24 mouse cellular contexts compared by ENCODE assay signal in the genomic region with DNA sequence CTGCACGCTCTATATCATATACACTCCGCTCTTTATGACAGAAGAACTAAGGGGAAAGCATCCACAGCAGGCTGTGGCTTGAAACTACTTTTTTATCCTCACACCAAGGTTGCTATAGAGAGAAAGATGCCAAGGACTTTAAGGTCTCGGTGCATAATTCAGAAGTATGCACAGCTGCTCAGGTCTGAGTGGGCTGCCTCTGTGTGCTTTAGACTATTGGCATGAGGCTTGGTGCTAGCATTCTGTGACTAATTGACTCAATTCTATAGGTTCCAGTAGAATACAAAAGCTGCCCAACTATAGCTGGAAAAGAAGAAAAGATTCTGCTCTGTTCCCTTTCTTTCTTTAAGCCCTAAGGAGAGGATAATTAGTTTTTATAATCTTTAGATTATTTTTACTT.
DNase-seq lines count a peak whose midpoint lies in the region; ATAC-seq lines count a peak whose summit lies in the region.
"Had no signal": no experiment of that assay in that cellular context is flagged by ENCODE, and none has a peak within 500 bp of the region (broad histone marks: within the 10 kb centered on the region; RNA-seq: fewer than 3 reads in every experiment).

No protein-coding gene starts in this region.

- H3K4me2 ChIP-seq in midbrain, embryonic 12.5 days (replicated peaks): no peak overlapping the region
- H3K4me2 ChIP-seq in midbrain, embryonic 16.5 days (ENCODE audit: low read length): no peak overlapping the region
- no peak overlapping the region for H3K4me2 ChIP-seq in limb, embryonic 13.5 days (replicated peaks)
- H3K4me2 ChIP-seq: hindbrain, embryonic 12.5 days; liver, embryonic 12.5 days had no signal

- peak; percentile 12 for DNase-seq in embryo, embryonic 10.5 days (ENCODE audit: low spot score)
- no peak for DNase-seq in embryo, embryonic 10 days (ENCODE audit: low spot score)
- DNase-seq in frontal cortex, postnatal 36 days (ENCODE audit: low spot score in 2 of 2): peak; percentile 17 to 43
- DNase-seq in frontal cortex, postnatal 25 days (ENCODE audit: low spot score in 2 of 2): no peak
- DNase-seq in cerebellum, adult 9-11 months: no peak
- DNase-seq: adrenal gland, adult 8-10 months; cerebellum, adult 2 months; cerebellum, postnatal 36 days; gastrocnemius, postnatal 14 days; kidney, postnatal 25 days; lung, adult 18-20 months; lung, postnatal 10 days; spleen, adult 18-20 months had no signal

- peak; percentile 82 for ATAC-seq in midbrain, embryonic 12.5 days (ENCODE audit: low FRiP score, low read depth)
- ATAC-seq in midbrain, embryonic 16.5 days: no peak
- peak; percentile 48; the same call in 1 of the 2 replicates for ATAC-seq in limb, embryonic 13.5 days (ENCODE audit: low FRiP score, low read depth)
- ATAC-seq: activated CD4-positive, CD25-positive, alpha-beta regulatory T cell, adult 4 months; forebrain, embryonic 16.5 days; intestine, postnatal 0 days; liver, embryonic 12.5 days had no signal

- no peaks in the 10 kb centered on the region for H3K27me3 ChIP-seq in midbrain, embryonic 12.5 days
- no peaks in the 10 kb centered on the region for H3K27me3 ChIP-seq in midbrain, embryonic 16.5 days (ENCODE audit: control insufficient read depth, insufficient read depth, low read depth, low read length)
- no peaks in the 10 kb centered on the region for H3K27me3 ChIP-seq in limb, embryonic 13.5 days
- H3K27me3 ChIP-seq: hindbrain, embryonic 12.5 days; liver, embryonic 12.5 days had no signal

- no peaks in the 10 kb centered on the region for H3K36me3 ChIP-seq in midbrain, embryonic 12.5 days
- no peaks in the 10 kb centered on the region for H3K36me3 ChIP-seq in midbrain, embryonic 16.5 days (ENCODE audit: control insufficient read depth, insufficient read depth, low read length)
- no peaks in the 10 kb centered on the region for H3K36me3 ChIP-seq in limb, embryonic 13.5 days
- H3K36me3 ChIP-seq: hindbrain, embryonic 12.5 days; liver, embryonic 12.5 days; midbrain, embryonic 10.5 days had no signal

- H3K9ac ChIP-seq in midbrain, embryonic 12.5 days (replicated peaks): no peak overlapping the region
- no peak overlapping the region for H3K9ac ChIP-seq in midbrain, embryonic 16.5 days (ENCODE audit: low read depth, low read length)
- H3K9ac ChIP-seq in limb, embryonic 13.5 days: no peak overlapping the region
- H3K9ac ChIP-seq: hindbrain, embryonic 12.5 days; liver, embryonic 12.5 days had no signal

- peaks cover 5% of the 10 kb centered on the region; the same call in 1 of the 2 replicates for H3K4me1 ChIP-seq in midbrain, embryonic 12.5 days
- no peaks in the 10 kb centered on the region for H3K4me1 ChIP-seq in midbrain, embryonic 16.5 days (ENCODE audit: control insufficient read depth, insufficient read depth, low read length)
- H3K4me1 ChIP-seq in limb, embryonic 13.5 days: no peaks in the 10 kb centered on the region
- H3K4me1 ChIP-seq: hindbrain, embryonic 12.5 days; liver, embryonic 12.5 days had no signal

- no peak overlapping the region for H3K4me3 ChIP-seq in midbrain, embryonic 12.5 days
- H3K4me3 ChIP-seq in midbrain, embryonic 16.5 days (ENCODE audit: low read depth, low read length): no peak overlapping the region
- H3K4me3 ChIP-seq in limb, embryonic 13.5 days: no peak overlapping the region
- H3K4me3 ChIP-seq: erythroblast, embryonic 14.5 days; hindbrain, embryonic 12.5 days; layer of hippocampus, adult 2 months; liver, embryonic 12.5 days; midbrain, embryonic 10.5 days had no signal

- 59% methylated on average over 3 of the region's 3 CpGs for WGBS in midbrain, embryonic 12.5 days
- 34% methylated on average over 3 of the region's 3 CpGs for WGBS in midbrain, embryonic 16.5 days
- 44% methylated on average over 3 of the region's 3 CpGs for WGBS in limb, embryonic 13.5 days

- no peak overlapping the region for H3K27ac ChIP-seq in midbrain, embryonic 12.5 days (replicated peaks)
- no peak overlapping the region for H3K27ac ChIP-seq in midbrain, embryonic 16.5 days (ENCODE audit: low read length)
- H3K27ac ChIP-seq in limb, embryonic 13.5 days: no peak overlapping the region
- H3K27ac ChIP-seq: hindbrain, embryonic 12.5 days; layer of hippocampus, adult 2 months; liver, embryonic 12.5 days; midbrain, embryonic 10.5 days had no signal

- H3K9me3 ChIP-seq in midbrain, embryonic 12.5 days: 0 out of 2 replicates have a peak, but pooled peaks cover 9% of the 10 kb centered on the region
- H3K9me3 ChIP-seq in midbrain, embryonic 16.5 days (replicated peaks; ENCODE audit: control insufficient read depth, low read length, poor library complexity, severe bottlenecking): peaks cover 2% of the 10 kb centered on the region; the same call in 1 of the 2 replicates
- peaks cover 13% of the 10 kb centered on the region for H3K9me3 ChIP-seq in limb, embryonic 13.5 days

Comparison
In these comparisons a context has a peak if more than half of its experiments do, and no peak if none do; other contexts are left out.
1. DNase-seq: peak in embryo, embryonic 10.5 days (single experiment) and frontal cortex, postnatal 36 days (2 of 2); none in embryo, embryonic 10 days (single experiment), frontal cortex, postnatal 25 days (0 of 2) and cerebellum, adult 9-11 months (single experiment).